Mouse (Mus musculus) kidney, embryonic 16.5 days (tissue): ENCODE measurements around the gene Clba1. TPM values are rescaled to one million over a fixed set of nuclear protein-coding genes. Genes with fewer than 3 reads are reported as not detected.

Experiments used
- ATAC-seq: fragments of 200-750 bp; cut with Nextera tagmentation; 2 replicates; pipeline ENCODE4 v1.8.0; 2017; ENCODE audit warnings: moderate TSS enrichment; ENCODE audit not compliant: low FRiP score, low TSS enrichment
- H3K27ac ChIP-seq: fragments of 300-500 bp; sonication (generic); 2 replicates; pipeline ENCODE4 v1.5.1; 2014; ENCODE audit warnings: low read length
- H3K27me3 ChIP-seq: fragments of 300-500 bp; sonication (generic); 2 replicates; pipeline ENCODE4 v1.6.1; 2014; ENCODE audit warnings: low read length, control low read depth, mixed read lengths; ENCODE audit not compliant: insufficient read depth
- H3K36me3 ChIP-seq: fragments of 300-500 bp; sonication (generic); 2 replicates; pipeline ENCODE4 v1.6.1; 2014; ENCODE audit warnings: low read length, control low read depth, mixed read lengths; ENCODE audit not compliant: insufficient read depth
- H3K4me1 ChIP-seq: fragments of 300-500 bp; sonication (generic); 2 replicates; pipeline ENCODE4 v1.6.1; 2014; ENCODE audit warnings: low read length, control low read depth, mixed read lengths; ENCODE audit not compliant: insufficient read depth
- H3K4me2 ChIP-seq: fragments of 300-500 bp; sonication (generic); replicated peaks from 2 replicates; pipeline ENCODE4 v1.6.1; 2014; ENCODE audit warnings: low read depth, low read length
- H3K4me3 ChIP-seq: fragments of 300-500 bp; sonication (generic); 2 replicates; pipeline ENCODE4 v1.5.1; 2014; ENCODE audit warnings: mild to moderate bottlenecking, low read length
- H3K9ac ChIP-seq: fragments of 300-500 bp; sonication (generic); replicated peaks from 2 replicates; pipeline ENCODE4 v1.6.1; 2014; ENCODE audit warnings: low read length
- H3K9me3 ChIP-seq: fragments of 300-500 bp; sonication (generic); 2 replicates; pipeline ENCODE4 v1.6.1; 2016; ENCODE audit warnings: low read length, control low read depth
- WGBS: fragments of 180-500 bp; shearing (Covaris S2); extraction: QIAGEN DNeasy Blood & Tissue Kit; methylation state at CpG from one replicate; pipeline ENCODE4 v1.1.7; 2014; 5-methylcytosine and 5-hydroxymethylcytosine counted together
- polyA plus RNA-seq: library from polyadenylated mRNA; unstranded; fragments of >200 nt; fragmentation: Nextera tagmentation; extraction: Ambion mirVana; gene quantifications from 2 replicates; pipeline ENCODE4 v1.2.1, GENCODE M21; 2015

Clba1 gene
- polyA plus RNA-seq, 1 experiment from 2014 or later = 14.0 TPM

DNA sequence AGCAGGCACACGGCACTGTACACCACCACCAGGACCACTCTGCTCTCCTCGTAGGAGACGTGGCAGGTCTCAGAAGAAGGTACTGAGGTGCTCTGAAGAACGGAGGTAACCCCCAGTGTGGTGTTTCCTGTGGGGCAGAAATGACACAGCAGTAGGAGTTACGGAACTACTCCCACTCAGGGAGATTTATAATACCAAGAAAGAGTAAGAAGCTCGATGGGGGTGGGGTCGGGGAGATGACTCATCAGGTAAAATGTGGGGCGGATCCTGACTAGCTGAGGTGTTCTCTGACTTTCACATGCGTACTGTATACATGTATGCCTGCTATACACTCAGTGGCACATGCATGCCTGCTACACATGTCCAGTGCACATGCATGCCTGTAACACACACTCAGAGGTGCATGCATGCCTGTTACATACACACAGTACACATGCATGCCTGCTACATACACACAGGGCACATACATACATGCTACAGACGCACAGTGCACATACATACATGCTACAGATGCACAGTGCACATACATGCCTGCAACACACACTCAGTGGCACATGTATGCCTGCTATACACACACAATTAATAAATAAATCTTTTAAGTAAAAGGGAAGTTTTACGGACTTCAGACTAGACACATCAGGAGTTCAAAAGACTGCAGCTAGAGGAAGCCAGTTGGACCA, 44.5 kb downstream of the Clba1 start:
- no peak for ATAC-seq

DNA sequence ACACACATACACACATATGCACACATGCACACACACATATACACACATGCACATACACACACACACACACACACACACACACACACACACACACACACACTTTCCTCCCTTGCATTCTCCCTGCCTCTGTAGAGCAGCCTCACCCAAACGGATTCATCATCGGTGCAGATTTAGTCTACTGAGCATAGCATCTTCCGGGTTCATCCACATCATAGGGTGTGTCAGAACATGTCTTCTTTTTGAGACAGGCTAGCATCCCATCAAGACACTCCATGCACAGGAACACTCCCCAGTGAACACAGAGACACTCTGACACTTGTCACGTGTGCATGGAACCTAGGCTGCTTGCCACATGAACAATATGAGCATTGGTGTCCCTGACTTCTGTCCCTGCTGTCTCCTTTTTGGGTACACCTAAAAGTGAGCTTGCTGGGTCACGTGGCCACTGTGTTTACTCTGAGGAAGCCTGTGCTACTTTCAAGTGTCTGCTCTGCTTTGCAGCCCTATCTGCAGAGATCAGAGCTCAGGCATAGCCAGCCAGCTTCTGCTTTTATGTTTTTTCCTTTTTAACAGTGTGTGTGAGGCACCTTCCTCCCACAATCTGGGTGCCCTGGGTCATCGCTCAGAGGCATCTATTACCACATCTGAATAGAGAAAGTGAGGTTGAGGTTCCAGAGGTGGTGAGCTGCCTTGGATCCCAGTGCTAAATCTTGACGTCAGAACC, 46.0 kb downstream of the Clba1 start:
- Histone ChIP-seq H3K9ac (no peak overlapping the region), H3K4me3 (no peak overlapping the region), H3K9me3 (no peaks in the 10 kb centered on the region), H3K4me2 (no peak overlapping the region), H3K27me3 (no peaks in the 10 kb centered on the region), H3K36me3 (no peaks in the 10 kb centered on the region), H3K27ac (no peak overlapping the region), H3K4me1 (peaks cover 8% of the 10 kb centered on the region)
- 74% methylated on average over 7 of the region's 7 CpGs for WGBS
- ATAC-seq = no peak

More for the DNA sequence above, 44.5 kb downstream of the Clba1 start:
- H3K4me1 ChIP-seq = peaks cover 8% of the 10 kb centered on the region
- no peak overlapping the region for H3K27ac ChIP-seq
- H3K9ac ChIP-seq = no peak overlapping the region
- no peaks in the 10 kb centered on the region for H3K9me3 ChIP-seq
- no peaks in the 10 kb centered on the region for H3K36me3 ChIP-seq
- no peak overlapping the region for H3K4me3 ChIP-seq
- WGBS = 63% methylated on average over 11 of the region's 11 CpGs
- no peaks in the 10 kb centered on the region for H3K27me3 ChIP-seq
- no peak overlapping the region for H3K4me2 ChIP-seq

GRCm38 (mm10) chr12:112856338-112856737, 47.6 kb downstream of the Clba1 start:
- no peak for ATAC-seq
- no peak overlapping the region for H3K4me3 ChIP-seq
- no peak overlapping the region for H3K4me2 ChIP-seq
- H3K36me3 ChIP-seq = no peaks in the 10 kb centered on the region
- H3K27ac ChIP-seq = no peak overlapping the region
- H3K9me3 ChIP-seq = no peaks in the 10 kb centered on the region
- H3K9ac ChIP-seq = no peak overlapping the region
- H3K4me1 ChIP-seq = peaks cover 10% of the 10 kb centered on the region
- 62% methylated on average over 3 of the region's 3 CpGs for WGBS
- no peaks in the 10 kb centered on the region for H3K27me3 ChIP-seq

DNA sequence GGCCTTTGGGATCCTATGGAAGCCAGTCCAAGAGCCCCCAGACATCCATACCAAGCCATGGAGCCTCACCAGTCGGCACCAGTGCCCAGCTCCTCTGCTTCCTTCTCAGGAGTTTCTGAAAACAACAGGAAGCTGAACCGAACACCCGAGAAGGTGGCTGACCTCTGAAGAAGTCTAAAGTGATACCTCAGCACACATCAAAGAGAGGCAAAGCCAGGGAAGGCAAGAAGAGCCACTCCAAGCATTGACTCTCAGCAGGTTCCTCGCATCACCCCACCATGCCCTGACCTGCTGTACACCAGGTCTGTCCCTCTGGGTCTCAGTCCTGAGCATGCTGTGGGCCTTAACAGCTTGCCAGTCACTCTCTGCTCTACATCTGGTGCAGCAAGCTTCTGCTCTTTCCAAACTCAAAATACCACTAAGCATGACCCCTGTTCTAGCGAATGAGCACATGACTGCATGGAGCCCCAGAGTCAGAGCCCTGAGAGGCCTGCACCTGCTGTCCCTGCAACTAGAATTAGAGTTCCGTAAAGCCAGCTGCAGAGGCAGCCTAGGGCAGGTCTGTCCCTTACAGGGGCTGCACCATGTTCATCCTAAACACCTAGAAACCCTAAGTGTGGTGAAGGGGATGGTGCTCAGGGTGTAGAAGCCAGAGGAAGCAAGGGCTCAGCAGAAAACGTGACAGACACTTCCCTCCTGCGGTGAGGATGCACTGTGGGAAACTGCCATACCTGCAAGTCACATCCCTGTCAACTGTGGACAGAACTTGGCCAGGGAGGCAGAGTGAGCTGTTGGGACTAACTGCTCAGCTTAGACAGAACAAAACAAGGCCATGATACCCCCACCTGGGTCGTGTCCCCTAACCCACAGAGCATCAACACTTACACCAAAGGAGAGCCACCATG, 48.5 kb downstream of the Clba1 start:
- Histone ChIP-seq H3K27me3 (no peaks in the 10 kb centered on the region), H3K36me3 (no peaks in the 10 kb centered on the region), H3K4me3 (no peak overlapping the region), H3K4me2 (no peak overlapping the region), H3K9me3 (no peaks in the 10 kb centered on the region), H3K4me1 (peaks cover 10% of the 10 kb centered on the region), H3K9ac (no peak overlapping the region), H3K27ac (no peak overlapping the region)
- 55% methylated on average over 9 of the region's 9 CpGs for WGBS
- no peak for ATAC-seq

DNA sequence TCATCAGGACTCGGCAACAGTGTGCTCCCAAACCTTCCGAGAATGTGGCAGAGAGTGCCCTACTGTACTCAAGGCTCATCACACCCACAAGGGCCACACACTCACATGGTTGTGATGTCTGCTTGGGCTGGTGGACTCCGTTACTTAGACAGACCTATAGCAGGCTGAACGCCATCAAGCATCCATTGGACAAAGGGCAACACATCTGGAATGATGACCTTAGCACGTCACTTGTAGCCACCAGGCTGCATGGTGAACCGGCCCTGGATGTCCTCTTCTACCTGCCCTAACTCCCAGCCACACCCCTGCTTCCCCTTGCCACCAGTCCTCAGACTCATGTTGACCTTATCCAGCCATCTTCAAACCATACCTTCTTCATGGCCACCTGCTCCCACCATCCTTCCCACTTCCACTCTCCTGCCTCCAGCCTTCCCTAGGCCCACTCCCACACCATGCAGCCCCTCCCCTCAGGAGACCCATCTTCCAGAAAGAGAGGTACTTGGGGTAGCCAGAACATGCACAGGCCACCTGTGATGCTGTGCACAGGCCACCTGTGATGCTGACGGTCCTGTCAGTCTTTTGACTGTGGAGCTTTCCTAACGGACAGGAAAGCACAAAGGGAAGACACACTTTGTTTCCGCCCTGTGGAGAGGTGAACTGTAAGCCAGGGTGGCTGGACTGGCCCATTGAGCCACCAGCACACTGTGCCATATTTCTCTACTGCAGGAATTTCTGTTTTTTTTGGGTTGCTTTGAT, 50.0 kb downstream of the Clba1 start:
- no peak overlapping the region for H3K4me2 ChIP-seq
- 94% methylated on average over 9 of the region's 9 CpGs for WGBS
- no peak for ATAC-seq
- no peaks in the 10 kb centered on the region for H3K9me3 ChIP-seq
- H3K9ac ChIP-seq = no peak overlapping the region
- H3K4me3 ChIP-seq = no peak overlapping the region
- no peaks in the 10 kb centered on the region for H3K27me3 ChIP-seq
- H3K36me3 ChIP-seq = no peaks in the 10 kb centered on the region
- peaks cover 10% of the 10 kb centered on the region for H3K4me1 ChIP-seq
- no peak overlapping the region for H3K27ac ChIP-seq

GRCm38 (mm10) chr12:112859930-112860329, 51.2 kb downstream of the Clba1 start:
- Histone ChIP-seq H3K9ac (no peak overlapping the region), H3K4me1 (peaks cover 10% of the 10 kb centered on the region), H3K4me2 (no peak overlapping the region), H3K9me3 (no peaks in the 10 kb centered on the region), H3K36me3 (no peaks in the 10 kb centered on the region), H3K27ac (no peak overlapping the region), H3K27me3 (no peaks in the 10 kb centered on the region), H3K4me3 (no peak overlapping the region)
- 63% methylated on average over 8 of the region's 8 CpGs for WGBS
- ATAC-seq = no peak

GRCm38 (mm10) chr12:112860765-112861164, 52.0 kb downstream of the Clba1 start:
- no peak overlapping the region for H3K9ac ChIP-seq
- H3K4me1 ChIP-seq = peaks cover 10% of the 10 kb centered on the region
- no peak for ATAC-seq
- H3K4me2 ChIP-seq = no peak overlapping the region
- WGBS = 57% methylated on average over 7 of the region's 7 CpGs
- no peaks in the 10 kb centered on the region for H3K9me3 ChIP-seq
- H3K27ac ChIP-seq = no peak overlapping the region
- no peak overlapping the region for H3K4me3 ChIP-seq
- no peaks in the 10 kb centered on the region for H3K27me3 ChIP-seq
- no peaks in the 10 kb centered on the region for H3K36me3 ChIP-seq

DNA sequence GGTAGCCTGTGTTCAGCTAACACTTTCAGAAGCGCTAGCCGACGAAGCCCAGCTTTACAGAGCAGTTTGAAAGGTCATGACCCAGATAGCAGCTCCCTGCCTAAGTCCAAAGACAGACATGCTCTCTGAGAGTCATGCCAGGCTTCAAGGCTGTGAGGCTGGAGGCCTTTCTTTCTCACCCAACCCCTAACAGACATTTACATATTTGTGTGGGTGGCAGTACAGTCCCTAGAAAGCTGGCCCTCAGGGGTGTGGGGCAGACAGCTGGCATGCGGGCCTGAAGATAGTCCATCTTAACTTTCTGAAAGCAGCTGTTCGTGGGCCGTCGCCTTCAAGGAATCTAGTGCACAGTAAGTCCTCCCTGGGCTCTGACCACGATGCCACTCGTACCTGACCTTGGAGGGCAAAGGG, 53.2 kb downstream of the Clba1 start:
- Histone ChIP-seq H3K4me3 (no peak overlapping the region), H3K4me2 (no peak overlapping the region), H3K9ac (no peak overlapping the region), H3K9me3 (no peaks in the 10 kb centered on the region), H3K27ac (no peak overlapping the region), H3K4me1 (peaks cover 5% of the 10 kb centered on the region), H3K36me3 (no peaks in the 10 kb centered on the region), H3K27me3 (no peaks in the 10 kb centered on the region)
- no peak for ATAC-seq
- 50% methylated on average over 9 of the region's 9 CpGs for WGBS

- Histone ChIP-seq H3K4me3 (no peak overlapping the region), H3K4me1 (peaks cover 9% of the 10 kb centered on the region), H3K9me3 (no peaks in the 10 kb centered on the region), H3K27me3 (no peaks in the 10 kb centered on the region), H3K4me2 (no peak overlapping the region), H3K36me3 (no peaks in the 10 kb centered on the region), H3K9ac (no peak overlapping the region), H3K27ac (no peak overlapping the region)
- no peak for ATAC-seq
- 86% methylated on average over 7 of the region's 7 CpGs for WGBS
Observed at GRCm38 (mm10) chr12:112864804-112865203, 56.1 kb downstream of the Clba1 start.
